9 mouse cellular contexts compared by ENCODE assay signal in genomic region chr1:150591253-150591652, GRCm38 (mm10).
DNase-seq lines count a peak whose midpoint lies in the region; ATAC-seq lines count a peak whose summit lies in the region.
"Had no signal": no experiment of that assay in that cellular context is flagged by ENCODE, and none has a peak within 500 bp of the region (broad histone marks: within the 10 kb centered on the region; RNA-seq: fewer than 3 reads in every experiment).

No protein-coding gene starts in this region.

- no peaks in the 10 kb centered on the region for H3K4me1 ChIP-seq in embryonic facial prominence, embryonic 11.5 days (ENCODE audit: control insufficient read depth, insufficient read depth, low read length)
- H3K4me1 ChIP-seq: heart, embryonic 15.5 days had no signal

- H3K4me3 ChIP-seq in embryonic facial prominence, embryonic 11.5 days (ENCODE audit: low read depth, low read length), result no peak overlapping the region
- H3K4me3 ChIP-seq: heart, embryonic 15.5 days had no signal

- 35% methylated on average over 2 of the region's 2 CpGs for WGBS in embryonic facial prominence, embryonic 11.5 days

- peak; percentile 53 for DNase-seq in CD4-positive, CD25-positive, alpha-beta regulatory T cell, adult 2 months (ENCODE audit: low read depth, low spot score)
- DNase-seq in urinary bladder, postnatal 14 days (ENCODE audit: low spot score), result peak; percentile 54
- no peak for DNase-seq in urinary bladder, postnatal 10 days (ENCODE audit: low spot score)
- DNase-seq in embryonic facial prominence, embryonic 11.5 days (ENCODE audit: low spot score), result peak; percentile 79
- peak; percentile 38 to 78 for DNase-seq in kidney, postnatal 25 days
- peak; percentile 7 to 32 for DNase-seq in lung, adult 18-20 months
- peak; percentile 18 for DNase-seq in right cerebral cortex, postnatal 25 days

- H3K27me3 ChIP-seq in embryonic facial prominence, embryonic 11.5 days (ENCODE audit: control insufficient read depth, insufficient read depth, low read length), result no peaks in the 10 kb centered on the region
- H3K27me3 ChIP-seq: heart, embryonic 15.5 days had no signal

- H3K9ac ChIP-seq in embryonic facial prominence, embryonic 11.5 days (replicated peaks; ENCODE audit: low read length), result no peak overlapping the region
- H3K9ac ChIP-seq: heart, embryonic 15.5 days had no signal

- no peak overlapping the region for H3K27ac ChIP-seq in embryonic facial prominence, embryonic 11.5 days (replicated peaks; ENCODE audit: low read depth, low read length)
- H3K27ac ChIP-seq: heart, embryonic 15.5 days had no signal

- H3K9me3 ChIP-seq in embryonic facial prominence, embryonic 11.5 days (replicated peaks; ENCODE audit: control insufficient read depth, low read length), result no peaks in the 10 kb centered on the region
- H3K9me3 ChIP-seq: heart, embryonic 15.5 days had no signal

- no peak overlapping the region for H3K4me2 ChIP-seq in embryonic facial prominence, embryonic 11.5 days (ENCODE audit: low read depth, low read length)
- H3K4me2 ChIP-seq: heart, embryonic 15.5 days had no signal

- ATAC-seq in CD4-positive, CD25-positive, alpha-beta regulatory T cell, adult 4 months, result no peak
- ATAC-seq in embryonic facial prominence, embryonic 11.5 days (replicated peaks; ENCODE audit: insufficient number of reproducible peaks, low FRiP score, low TSS enrichment, low read depth), result no peak

- no peaks in the 10 kb centered on the region; the same call in 1 of the 2 replicates for H3K36me3 ChIP-seq in embryonic facial prominence, embryonic 11.5 days (replicated peaks; ENCODE audit: control insufficient read depth, insufficient read depth, low read depth, low read length)
